Mouse (Mus musculus) frontal cortex, postnatal 36 days (tissue): ENCODE measurements around the gene Rsph4a.
"Not testable (repeated sequence)": the region's sequence is repeated elsewhere in the genome, so short reads cannot be mapped to it uniquely, and the experiment has no call there.

ENCODE experiments used
- DNase-seq, 2 experiments: peaks; one replicate each; pipeline ENCODE4 v3.0.0; 2022; ENCODE audit warnings: low spot score in 2 of 2

The Rsph4a gene

DNA sequence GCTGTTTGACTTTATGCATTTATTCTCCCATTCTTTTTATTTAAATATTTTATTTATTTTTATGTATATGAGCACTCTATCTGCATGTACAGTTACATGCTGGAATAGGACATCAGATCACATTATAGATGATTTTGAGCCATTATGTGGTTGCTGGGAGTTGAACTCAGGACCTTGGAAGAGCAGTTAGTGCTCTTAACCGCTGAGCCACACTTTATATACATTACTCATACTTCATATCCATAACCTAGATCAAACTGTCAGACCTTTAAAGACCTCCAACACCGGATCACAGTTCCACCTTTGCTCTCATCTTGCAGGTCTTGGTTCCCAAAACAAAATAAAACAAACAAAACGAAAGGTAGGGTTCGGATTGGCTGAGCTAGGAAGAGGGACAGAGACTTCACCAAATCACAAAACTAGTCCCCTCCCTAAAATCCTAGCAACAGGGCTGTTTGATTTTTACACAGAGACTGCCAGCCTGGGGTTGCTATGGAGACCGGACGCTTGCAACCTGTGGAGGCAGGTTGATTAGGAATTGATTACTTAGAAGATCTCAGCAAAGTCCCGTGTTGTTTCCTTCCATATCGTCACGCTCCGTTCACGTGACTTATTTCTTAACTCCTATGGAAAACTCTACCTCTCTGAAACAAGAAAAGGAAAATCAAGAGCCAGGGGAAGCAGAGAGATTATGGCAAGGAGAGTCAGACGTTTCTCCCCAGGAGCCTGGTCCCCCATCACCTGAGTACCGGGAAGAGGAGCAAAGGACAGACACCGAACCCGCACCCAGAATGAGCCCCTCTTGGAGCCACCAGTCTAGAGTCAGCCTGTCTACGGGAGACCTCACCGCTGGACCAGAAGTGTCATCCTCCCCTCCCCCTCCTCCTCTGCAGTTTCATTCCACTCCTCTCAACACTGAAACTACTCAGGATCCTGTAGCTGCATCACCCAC, at the start of gene Rsph4a:
Rsph4a (plus strand) TSS at position 582 of the 952 bp plus-strand sequence.
- DNase-seq = peak; percentile 45 to 63

- no peak for DNase-seq
Observed at GRCm38 (mm10) chr10:33857421-33857820, 47.5 kb upstream of the Rsph4a start, which contains the start of gene Sult3a1. Gene Sult3a1, plus strand, starts transcription at chr10:33857721.

- DNase-seq = no peak
Observed at GRCm38 (mm10) chr10:33865994-33866393, 38.9 kb upstream of the Rsph4a start.

DNA sequence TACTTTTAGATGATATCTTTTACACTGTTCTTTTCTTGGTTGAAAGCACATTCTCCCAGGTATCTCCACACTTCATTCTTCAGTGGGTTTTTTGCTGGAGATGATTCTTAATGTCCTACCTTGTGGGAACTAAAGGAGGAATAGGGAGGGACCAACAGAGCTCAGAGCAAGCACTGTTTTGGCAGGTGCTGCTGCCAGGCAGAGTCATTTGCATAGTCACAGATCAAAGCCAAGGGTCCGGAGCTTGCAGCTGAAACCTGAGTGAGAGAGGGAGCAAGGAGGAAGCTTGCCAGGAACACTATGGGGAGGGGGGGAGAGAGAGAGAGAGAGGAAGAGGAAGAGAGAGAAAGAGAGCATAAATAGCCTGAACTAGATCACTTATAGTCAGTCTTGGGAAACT, 34.5 kb upstream of the Rsph4a start:
- no peak for DNase-seq

- no peak for DNase-seq
Observed at GRCm38 (mm10) chr10:33872672-33873398, 32.1 kb upstream of the Rsph4a start.

GRCm38 (mm10) chr10:33882411-33882810, 22.5 kb upstream of the Rsph4a start:
- DNase-seq = not testable (repeated sequence)

- DNase-seq = not testable (repeated sequence)
Observed at GRCm38 (mm10) chr10:33901520-33901919, 3.4 kb upstream of the Rsph4a start.

DNA sequence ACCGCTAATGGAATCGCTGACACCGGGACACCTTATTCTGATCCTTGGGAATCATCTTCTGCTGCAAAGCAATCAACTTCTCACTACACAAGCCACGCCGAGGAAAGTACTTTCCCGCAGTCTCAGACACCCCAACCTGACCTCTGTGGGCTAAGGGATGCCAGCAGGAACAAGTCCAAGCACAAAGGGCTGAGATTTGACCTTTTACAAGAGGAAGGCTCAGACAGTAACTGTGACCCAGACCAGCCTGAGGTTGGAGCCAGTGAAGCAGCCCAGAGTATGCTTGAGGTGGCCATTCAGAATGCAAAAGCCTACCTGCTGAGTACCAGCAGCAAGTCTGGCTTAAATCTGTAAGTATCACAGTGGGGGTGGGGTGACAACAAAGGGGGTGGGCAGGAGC, 578 bp downstream of the Rsph4a start:
- DNase-seq = no peak

DNA sequence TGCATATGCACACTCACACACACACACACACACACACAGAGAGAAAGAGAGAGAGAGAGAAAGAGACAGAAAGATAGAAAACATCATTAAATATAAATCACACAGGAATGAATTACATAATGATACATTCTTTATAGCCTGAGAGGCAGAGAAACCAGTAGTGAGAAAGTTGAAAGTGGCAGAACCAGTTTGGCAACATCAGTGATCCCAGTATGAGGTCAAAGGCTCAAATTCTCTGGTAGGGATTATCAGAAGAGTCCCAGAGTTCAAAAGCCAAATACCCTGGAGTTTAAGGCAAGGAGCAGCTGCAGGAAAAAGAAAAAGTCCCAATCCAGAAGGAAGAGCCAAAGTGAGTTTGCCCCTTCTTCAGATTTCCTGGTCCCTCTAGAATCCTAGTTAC, 35.8 kb downstream of the Rsph4a start:
- DNase-seq = no peak

DNA sequence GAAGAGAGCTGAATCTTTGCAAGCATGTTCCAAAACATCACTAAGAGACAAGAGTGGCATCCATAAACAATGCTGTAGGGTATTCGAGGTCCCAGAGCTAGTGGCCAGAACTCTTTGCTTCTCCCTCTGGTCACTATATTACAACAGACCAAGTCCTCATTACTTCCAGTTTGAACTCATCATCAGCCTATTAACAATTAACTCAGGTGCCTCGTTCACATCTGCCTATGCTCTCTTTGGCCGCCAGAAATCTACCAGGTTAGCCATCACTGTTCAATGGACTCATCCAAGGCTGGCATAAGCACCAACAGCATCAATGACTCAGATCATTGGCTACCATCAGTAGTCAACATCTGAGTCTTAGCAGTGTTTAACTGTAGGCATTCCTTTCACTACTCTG, 40.5 kb downstream of the Rsph4a start:
- DNase-seq = no peak

DNA sequence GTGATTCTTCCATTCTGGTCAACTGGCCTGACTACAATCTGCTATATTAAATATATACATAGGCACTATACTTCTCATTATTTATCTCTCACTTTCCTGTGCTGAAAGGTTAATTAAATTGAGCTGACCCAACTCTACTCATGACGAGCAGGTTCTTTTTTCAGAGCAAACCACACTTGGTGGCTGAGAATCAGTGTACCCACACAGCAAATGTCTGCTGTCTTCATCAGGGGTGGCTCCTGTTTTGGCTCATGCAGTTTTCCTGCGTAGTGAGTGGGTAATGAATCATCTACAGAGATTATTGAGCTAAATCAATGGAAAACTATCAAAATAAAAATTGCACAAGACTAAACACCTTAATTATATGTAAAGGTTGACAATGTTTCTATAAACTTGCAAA, 41.4 kb downstream of the Rsph4a start:
- peak; percentile 10 to 28 for DNase-seq

DNA sequence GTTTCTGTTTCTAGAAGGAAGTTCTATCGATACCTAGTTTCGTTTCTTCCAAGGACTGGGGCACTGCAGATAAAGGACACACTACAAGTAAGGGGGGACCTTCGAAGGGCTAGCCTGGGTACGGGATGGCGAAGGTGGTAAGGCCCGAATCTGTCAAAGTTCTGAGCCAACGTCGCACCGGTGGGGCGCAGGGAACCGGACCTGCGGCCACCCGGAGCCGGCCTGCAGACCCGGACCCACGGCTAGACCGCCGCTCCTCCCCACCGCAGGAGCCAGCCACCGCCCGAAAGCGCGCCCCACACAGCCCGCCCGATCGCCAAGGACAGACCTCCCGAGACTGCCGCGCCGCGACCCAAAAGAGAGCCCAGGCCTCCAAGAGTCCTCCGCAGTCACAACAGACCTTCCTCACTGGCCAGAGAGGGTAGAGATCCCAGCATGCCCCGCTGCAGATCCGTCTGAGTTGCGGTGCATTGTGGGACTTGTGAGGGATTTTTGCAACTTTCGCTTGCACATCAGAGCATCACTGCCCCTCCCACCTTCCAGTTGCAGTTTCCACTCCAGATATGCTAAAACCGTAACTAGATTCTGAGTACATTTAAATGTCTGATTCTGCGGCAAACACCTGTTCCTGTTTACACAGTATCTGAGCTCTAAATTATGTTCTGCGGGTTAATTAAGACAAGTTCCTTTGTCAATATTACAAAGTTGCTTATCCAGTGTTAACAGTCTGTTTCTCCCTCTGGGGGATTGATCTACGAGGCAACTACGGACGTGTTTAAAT, 46.1 kb downstream of the Rsph4a start, which contains the start of gene Zup1:
Zup1 (minus strand) TSS at position 467 of the 781 bp plus-strand sequence.
- peak; percentile 81 to 89 for DNase-seq

DNA sequence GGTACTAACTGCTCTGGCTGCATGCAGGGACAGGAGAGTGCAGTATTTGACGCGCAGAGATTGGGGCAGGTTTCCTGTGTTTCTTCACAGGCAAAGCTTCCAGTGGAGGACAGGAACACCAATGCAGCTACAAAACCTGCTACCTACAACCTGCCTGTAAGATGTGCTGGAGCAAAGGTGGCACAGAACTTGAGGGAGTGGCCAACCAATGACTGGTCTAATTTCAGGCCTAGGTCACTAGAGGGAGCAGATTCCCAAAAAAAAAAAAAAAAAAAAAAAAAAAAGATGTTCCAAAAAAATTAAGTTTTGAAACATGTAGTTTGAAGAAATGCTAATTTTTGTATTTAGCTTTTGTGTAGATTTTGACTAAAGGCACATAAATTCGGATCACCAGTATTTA, 47.6 kb downstream of the Rsph4a start:
- DNase-seq = no peak
